Mouse (Mus musculus): ENCODE measurements around the gene Ltbr.

- TF ChIP-seq POLR2A (IDR thresholded peaks at IDR 0.05; ENCODE audit: insufficient read depth, low read depth, low read length) (no peak), CTCF (IDR thresholded peaks at IDR 0.05; ENCODE audit: insufficient read depth, low read depth, low read length) (no peak)
These were observed 20.7 kb upstream of the Ltbr start for GRCm38 (mm10) chr6:125334356-125334755.
